In genomic region chr5:31291361-31291688, GRCm38 (mm10) we compare ENCODE assay signal across 8 mouse cellular contexts. TPM values are rescaled to one million over a fixed set of nuclear protein-coding genes. Genes with fewer than 3 reads are reported as not detected.
DNase-seq lines count a peak whose midpoint lies in the region; ATAC-seq and TF ChIP-seq lines count a peak whose summit lies in the region.

No protein-coding gene starts in this region.

- H3K4me3 ChIP-seq in heart, embryonic 16.5 days (ENCODE audit: low read length) = peak overlapping the region; percentile 70
- peak overlapping the region; percentile 47 for H3K4me3 ChIP-seq in hindbrain, embryonic 12.5 days
- H3K4me3 ChIP-seq in midbrain, embryonic 12.5 days = peak overlapping the region; percentile 51

- H3K4me1 ChIP-seq in heart, embryonic 16.5 days (ENCODE audit: control insufficient read depth, insufficient read depth, low read length) = peaks cover 12% of the 10 kb centered on the region
- H3K4me1 ChIP-seq in hindbrain, embryonic 12.5 days = peaks cover 30% of the 10 kb centered on the region
- peaks cover 30% of the 10 kb centered on the region for H3K4me1 ChIP-seq in midbrain, embryonic 12.5 days

- WGBS in heart, embryonic 16.5 days = 2% methylated on average over 9 of the region's 9 CpGs
- 6% methylated on average over 9 of the region's 9 CpGs for WGBS in hindbrain, embryonic 12.5 days
- 3% methylated on average over 9 of the region's 9 CpGs for WGBS in midbrain, embryonic 12.5 days

- CTCF ChIA-PET in Patski (lab: Charles Lee) = interaction anchor here (0.6 to 0.9 kb wide), 2 partner anchors 37 to 44 kb away, joined by 4 read pairs; no protein-coding TSS in a partner anchor

- POLR2A ChIA-PET in Patski (lab: Charles Lee) = interaction anchor here (0.9 kb wide), 1 partner anchor 26 kb away, joined by 3 read pairs; no protein-coding TSS in a partner anchor

- H3K27ac ChIP-seq in heart, embryonic 16.5 days (ENCODE audit: low read length) = peak overlapping the region; percentile 79
- H3K27ac ChIP-seq in hindbrain, embryonic 12.5 days = peak overlapping the region; percentile 83
- H3K27ac ChIP-seq in midbrain, embryonic 12.5 days (replicated peaks) = peak overlapping the region; percentile 81

- 0 out of 2 replicates have a peak, but pooled peaks cover 3% of the 10 kb centered on the region for H3K36me3 ChIP-seq in heart, embryonic 16.5 days (ENCODE audit: control insufficient read depth, insufficient read depth)
- H3K36me3 ChIP-seq in hindbrain, embryonic 12.5 days = peaks cover 17% of the 10 kb centered on the region
- peaks cover 14% of the 10 kb centered on the region; the same call in 1 of the 2 replicates for H3K36me3 ChIP-seq in midbrain, embryonic 12.5 days

- no peak; the same call in 1 of the 2 replicates for ATAC-seq in heart, embryonic 16.5 days (replicated peaks; ENCODE audit: extremely low read depth, insufficient read depth, low FRiP score)
- ATAC-seq in Patski = peak; percentile 11
- ATAC-seq in hindbrain, embryonic 12.5 days (ENCODE audit: low FRiP score) = no peak
- no peak for ATAC-seq in midbrain, embryonic 12.5 days (ENCODE audit: low FRiP score, low read depth)

- H3K9ac ChIP-seq in heart, embryonic 16.5 days (ENCODE audit: low read length) = peak overlapping the region; percentile 72
- peak overlapping the region; percentile 56 for H3K9ac ChIP-seq in hindbrain, embryonic 12.5 days
- peak overlapping the region; percentile 59 for H3K9ac ChIP-seq in midbrain, embryonic 12.5 days (replicated peaks)

- H3K9me3 ChIP-seq in heart, embryonic 16.5 days (replicated peaks; ENCODE audit: control insufficient read depth, low read length) = no peaks in the 10 kb centered on the region
- H3K9me3 ChIP-seq in hindbrain, embryonic 12.5 days (replicated peaks) = no peaks in the 10 kb centered on the region
- H3K9me3 ChIP-seq in midbrain, embryonic 12.5 days = no peaks in the 10 kb centered on the region

- in situ Hi-C loops in Patski (cut with MboI; ENCODE audit: low pct_unique_long_range_greater_than_20kb) = no loop called here

- TF ChIP-seq CTCF in Patski (IDR thresholded peaks at IDR 0.05) = no peak

- H3K27me3 ChIP-seq in heart, embryonic 16.5 days (ENCODE audit: control insufficient read depth, insufficient read depth, low read length) = no peaks in the 10 kb centered on the region
- H3K27me3 ChIP-seq in Patski = no peaks in the 10 kb centered on the region
- H3K27me3 ChIP-seq in hindbrain, embryonic 12.5 days = no peaks in the 10 kb centered on the region
- no peaks in the 10 kb centered on the region for H3K27me3 ChIP-seq in midbrain, embryonic 12.5 days

- DNase-seq in heart, postnatal 25 days (ENCODE audit: low spot score) = no peak
- no peak for DNase-seq in Patski (ENCODE audit: low read depth, low spot score)
- no peak for DNase-seq in urinary bladder, postnatal 10 days (ENCODE audit: low spot score)
- DNase-seq in embryo, embryonic 10.5 days (ENCODE audit: low spot score) = no peak
- DNase-seq in right cerebral cortex, postnatal 14 days = no peak

- peak overlapping the region; percentile 89 for H3K4me2 ChIP-seq in heart, embryonic 16.5 days (ENCODE audit: low read depth, low read length)
- peak overlapping the region; percentile 75 for H3K4me2 ChIP-seq in hindbrain, embryonic 12.5 days (replicated peaks)
- peak overlapping the region; percentile 84 for H3K4me2 ChIP-seq in midbrain, embryonic 12.5 days (replicated peaks)

- intact Hi-C loops in heart, postnatal 25 days (cut with DNase I) = loop anchor here (5.0 to 10.0 kb wide), 3 partner anchors 49 to 173 kb away; partner anchors contain the start of genes Gm29609, Gm9970 and Nrbp1

RNA-seq across cellular contexts. Expression of gene Ift172, which starts 0.4 kb away (rescaled TPM):
- polyA plus RNA-seq in heart, embryonic 16.5 days (2015; fragmentation: Nextera tagmentation; extraction: Ambion mirVana) = 22.3 and 26.8 TPM in 2 replicates
- 10 to 100 TPM; 39.7 to 41.8 TPM for total RNA-seq in heart, postnatal 25 days (2021)
- 57.9 TPM for polyA plus RNA-seq in Patski (2021)
- polyA plus RNA-seq in hindbrain, embryonic 12.5 days (2016; fragmentation: Nextera tagmentation; extraction: Ambion mirVana) = 44.4 and 57.8 TPM in 2 replicates
- 50.7 and 56.1 TPM in 2 replicates for polyA plus RNA-seq in midbrain, embryonic 12.5 days (2016; fragmentation: Nextera tagmentation; extraction: Ambion mirVana)

RNA-seq across cellular contexts. Expression of gene Fndc4, which starts 4.6 kb away (rescaled TPM):
- 15.7 and 16.9 TPM in 2 replicates for polyA plus RNA-seq in heart, embryonic 16.5 days (2015; fragmentation: Nextera tagmentation; extraction: Ambion mirVana)
- total RNA-seq in heart, postnatal 25 days (2021) = 1 to 10 TPM; 3.6 to 4.1 TPM
- polyA plus RNA-seq in Patski (2021) = 107 TPM
- 66.9 and 68.2 TPM in 2 replicates for polyA plus RNA-seq in hindbrain, embryonic 12.5 days (2016; fragmentation: Nextera tagmentation; extraction: Ambion mirVana)
- 57.8 and 64.6 TPM in 2 replicates for polyA plus RNA-seq in midbrain, embryonic 12.5 days (2016; fragmentation: Nextera tagmentation; extraction: Ambion mirVana)

RNA-seq across cellular contexts. Expression of gene Gckr, which starts 5.9 kb away (rescaled TPM):
- polyA plus RNA-seq in heart, embryonic 16.5 days (2015; fragmentation: Nextera tagmentation; extraction: Ambion mirVana) = 0.16 and 0.18 TPM in 2 replicates
- not detected for total RNA-seq in heart, postnatal 25 days (2021)
- polyA plus RNA-seq in Patski (2021) = 5.9 TPM
- polyA plus RNA-seq in hindbrain, embryonic 12.5 days (2016; fragmentation: Nextera tagmentation; extraction: Ambion mirVana) = 0.38 TPM in 1 of 2 replicates, not detected in the other
- 0.20 and 0.48 TPM in 2 replicates for polyA plus RNA-seq in midbrain, embryonic 12.5 days (2016; fragmentation: Nextera tagmentation; extraction: Ambion mirVana)

RNA-seq across cellular contexts. Expression of gene Krtcap3, which starts 39.8 kb away (rescaled TPM):
- polyA plus RNA-seq in heart, embryonic 16.5 days (2015; fragmentation: Nextera tagmentation; extraction: Ambion mirVana) = 5.4 and 6.3 TPM in 2 replicates
- 1 to 10 TPM; 1.3 to 1.7 TPM for total RNA-seq in heart, postnatal 25 days (2021)
- 8.6 TPM for polyA plus RNA-seq in Patski (2021)
- polyA plus RNA-seq in hindbrain, embryonic 12.5 days (2016; fragmentation: Nextera tagmentation; extraction: Ambion mirVana) = 6.3 and 9.6 TPM in 2 replicates
- polyA plus RNA-seq in midbrain, embryonic 12.5 days (2016; fragmentation: Nextera tagmentation; extraction: Ambion mirVana) = 3.3 and 4.7 TPM in 2 replicates

RNA-seq across cellular contexts. Expression of gene Gm9970, which starts 50.3 kb away (rescaled TPM):
- 0.29 and 0.40 TPM in 2 replicates for polyA plus RNA-seq in heart, embryonic 16.5 days (2015; fragmentation: Nextera tagmentation; extraction: Ambion mirVana)
- total RNA-seq in heart, postnatal 25 days (2021) = not detected
- 0.73 TPM for polyA plus RNA-seq in Patski (2021)
- polyA plus RNA-seq in hindbrain, embryonic 12.5 days (2016; fragmentation: Nextera tagmentation; extraction: Ambion mirVana) = 0.57 and 0.94 TPM in 2 replicates
- polyA plus RNA-seq in midbrain, embryonic 12.5 days (2016; fragmentation: Nextera tagmentation; extraction: Ambion mirVana) = 0.63 and 0.71 TPM in 2 replicates
